Mouse (Mus musculus): ENCODE measurements around the gene Mpv17l2. TPM values are rescaled to one million over a fixed set of nuclear protein-coding genes. Genes with fewer than 3 reads are reported as not detected.
A peak's percentile ranks its signal among the peaks of the same experiment; 100 is the strongest.

Mpv17l2 gene
- polyA plus RNA-seq, 1 experiment from 2014 or later = 54.5 TPM

- peaks cover 100% of the 10 kb centered on the region for H3K27me3 ChIP-seq
- no peak overlapping the region for H3K4me3 ChIP-seq
- H3K4me2 ChIP-seq = peak overlapping the region; percentile 54; the same call in 1 of the 2 replicates
- H3K4me1 ChIP-seq (replicated peaks) = peaks cover 19% of the 10 kb centered on the region
- 51% methylated on average over 11 of the region's 11 CpGs for WGBS
- ATAC-seq (ENCODE audit: low read depth) = no peak
- H3K27ac ChIP-seq (replicated peaks) = no peak overlapping the region
- H3K9me3 ChIP-seq = no peaks in the 10 kb centered on the region
- no peak overlapping the region for H3K9ac ChIP-seq
- H3K36me3 ChIP-seq = no peaks in the 10 kb centered on the region
Measured at GRCm38 (mm10) chr8:70744806-70745205, 15.9 kb downstream of the Mpv17l2 start.

GRCm38 (mm10) chr8:70743656-70744590 is 16.8 kb downstream of the Mpv17l2 start:
- Histone ChIP-seq H3K9ac (peak overlapping the region; percentile 58), H3K4me2 (peak overlapping the region; percentile 54), H3K36me3 (no peaks in the 10 kb centered on the region), H3K27ac (replicated peaks) (no peak overlapping the region), H3K9me3 (no peaks in the 10 kb centered on the region), H3K4me1 (replicated peaks) (peaks cover 19% of the 10 kb centered on the region), H3K27me3 (peaks cover 92% of the 10 kb centered on the region), H3K4me3 (peak overlapping the region; percentile 32)
- 5% methylated on average over 48 of the region's 48 CpGs for WGBS
- ATAC-seq (ENCODE audit: low read depth) = peak; percentile 34; the same call in 1 of the 2 replicates

- 2% methylated on average over 38 of the region's 38 CpGs for WGBS
- Histone ChIP-seq H3K4me2 (peak overlapping the region; percentile 54), H3K9me3 (no peaks in the 10 kb centered on the region), H3K27ac (replicated peaks) (no peak overlapping the region), H3K4me1 (replicated peaks) (peaks cover 19% of the 10 kb centered on the region), H3K27me3 (peaks cover 92% of the 10 kb centered on the region), H3K4me3 (peak overlapping the region; percentile 32), H3K9ac (peak overlapping the region; percentile 55), H3K36me3 (no peaks in the 10 kb centered on the region)
- ATAC-seq (ENCODE audit: low read depth) = no peak
Measured at GRCm38 (mm10) chr8:70742981-70743655, 17.6 kb downstream of the Mpv17l2 start.

GRCm38 (mm10) chr8:70742176-70742575 is 18.6 kb downstream of the Mpv17l2 start:
- Histone ChIP-seq H3K27ac (replicated peaks) (no peak overlapping the region), H3K27me3 (peaks cover 90% of the 10 kb centered on the region), H3K4me3 (no peak overlapping the region), H3K4me2 (no peak overlapping the region), H3K36me3 (no peaks in the 10 kb centered on the region), H3K9ac (no peak overlapping the region), H3K9me3 (no peaks in the 10 kb centered on the region), H3K4me1 (replicated peaks) (peaks cover 19% of the 10 kb centered on the region)
- 78% methylated on average over 11 of the region's 11 CpGs for WGBS
- no peak for ATAC-seq (ENCODE audit: low read depth)

GRCm38 (mm10) chr8:70741661-70742060 is 19.1 kb downstream of the Mpv17l2 start:
- Histone ChIP-seq H3K9ac (no peak overlapping the region), H3K4me1 (replicated peaks) (peaks cover 19% of the 10 kb centered on the region), H3K27me3 (peaks cover 88% of the 10 kb centered on the region), H3K27ac (replicated peaks) (no peak overlapping the region), H3K9me3 (no peaks in the 10 kb centered on the region), H3K4me2 (no peak overlapping the region), H3K4me3 (no peak overlapping the region), H3K36me3 (no peaks in the 10 kb centered on the region)
- 62% methylated on average over 5 of the region's 5 CpGs for WGBS
- ATAC-seq (ENCODE audit: low read depth) = no peak

GRCm38 (mm10) chr8:70738211-70738610 is 22.5 kb downstream of the Mpv17l2 start:
- 69% methylated on average over 3 of the region's 3 CpGs for WGBS
- H3K9me3 ChIP-seq = no peaks in the 10 kb centered on the region
- peaks cover 61% of the 10 kb centered on the region for H3K27me3 ChIP-seq
- no peak overlapping the region for H3K4me3 ChIP-seq
- no peak overlapping the region for H3K27ac ChIP-seq (replicated peaks)
- no peak for ATAC-seq (ENCODE audit: low read depth)
- H3K36me3 ChIP-seq = no peaks in the 10 kb centered on the region
- H3K4me2 ChIP-seq = no peak overlapping the region
- H3K4me1 ChIP-seq (replicated peaks) = peaks cover 6% of the 10 kb centered on the region
- H3K9ac ChIP-seq = no peak overlapping the region

- no peaks in the 10 kb centered on the region for H3K36me3 ChIP-seq
- ATAC-seq (ENCODE audit: low read depth) = no peak
- 0 out of 2 replicates have a peak, but pooled peaks cover 1% of the 10 kb centered on the region for H3K4me1 ChIP-seq (replicated peaks)
- peaks cover 61% of the 10 kb centered on the region for H3K27me3 ChIP-seq
- H3K4me3 ChIP-seq = no peak overlapping the region
- no peak overlapping the region for H3K4me2 ChIP-seq
- 76% methylated on average over 5 of the region's 5 CpGs for WGBS
- H3K27ac ChIP-seq (replicated peaks) = no peak overlapping the region
- no peak overlapping the region for H3K9ac ChIP-seq
- H3K9me3 ChIP-seq = no peaks in the 10 kb centered on the region
Measured at GRCm38 (mm10) chr8:70737705-70738104, 23.0 kb downstream of the Mpv17l2 start.

GRCm38 (mm10) chr8:70730956-70731355 is 29.8 kb downstream of the Mpv17l2 start:
- no peak overlapping the region for H3K9ac ChIP-seq
- H3K27me3 ChIP-seq = peaks cover 77% of the 10 kb centered on the region
- no peak overlapping the region for H3K4me3 ChIP-seq
- ATAC-seq (ENCODE audit: low read depth) = no peak
- no peaks in the 10 kb centered on the region for H3K36me3 ChIP-seq
- peaks cover 5% of the 10 kb centered on the region for H3K4me1 ChIP-seq (replicated peaks)
- H3K27ac ChIP-seq (replicated peaks) = no peak overlapping the region
- no peaks in the 10 kb centered on the region for H3K9me3 ChIP-seq
- 90% methylated on average over 4 of the region's 4 CpGs for WGBS
- no peak overlapping the region for H3K4me2 ChIP-seq

GRCm38 (mm10) chr8:70729808-70730475 is 30.8 kb downstream of the Mpv17l2 start:
- Histone ChIP-seq H3K9me3 (no peaks in the 10 kb centered on the region), H3K4me1 (replicated peaks) (peaks cover 5% of the 10 kb centered on the region), H3K27me3 (peaks cover 73% of the 10 kb centered on the region), H3K4me2 (peak overlapping the region; percentile 45), H3K27ac (replicated peaks) (no peak overlapping the region), H3K9ac (0 out of 2 replicates have a peak overlapping the region, but pooled peaks have one; percentile 8), H3K4me3 (peak overlapping the region; percentile 26), H3K36me3 (no peaks in the 10 kb centered on the region)
- ATAC-seq (ENCODE audit: low read depth) = 0 out of 2 replicates have a peak, but pooled peaks have one; percentile 29
- WGBS = 3% methylated on average over 34 of the region's 34 CpGs

- Histone ChIP-seq H3K4me2 (no peak overlapping the region), H3K4me1 (replicated peaks) (peaks cover 5% of the 10 kb centered on the region), H3K9ac (no peak overlapping the region), H3K27me3 (peaks cover 55% of the 10 kb centered on the region), H3K36me3 (no peaks in the 10 kb centered on the region), H3K4me3 (no peak overlapping the region), H3K9me3 (no peaks in the 10 kb centered on the region), H3K27ac (replicated peaks) (no peak overlapping the region)
- ATAC-seq (ENCODE audit: low read depth) = no peak
- WGBS = 46% methylated on average over 11 of the region's 11 CpGs
Measured at GRCm38 (mm10) chr8:70726721-70727120, 34.0 kb downstream of the Mpv17l2 start.

GRCm38 (mm10) chr8:70725792-70726447 is 34.8 kb downstream of the Mpv17l2 start:
- Histone ChIP-seq H3K4me1 (replicated peaks) (peaks cover 5% of the 10 kb centered on the region), H3K27me3 (peaks cover 47% of the 10 kb centered on the region), H3K4me2 (no peak overlapping the region), H3K9me3 (no peaks in the 10 kb centered on the region), H3K27ac (replicated peaks) (no peak overlapping the region), H3K9ac (no peak overlapping the region), H3K4me3 (no peak overlapping the region), H3K36me3 (no peaks in the 10 kb centered on the region)
- ATAC-seq (ENCODE audit: low read depth) = no peak
- 26% methylated on average over 14 of the region's 14 CpGs for WGBS
